Mouse (Mus musculus) midbrain, embryonic 13.5 days (tissue): ENCODE results near the gene Bdp1. TPM values are rescaled to one million over a fixed set of nuclear protein-coding genes. Genes with fewer than 3 reads are reported as not detected.
"Not testable (repeated sequence)": the region's sequence is repeated elsewhere in the genome, so short reads cannot be mapped to it uniquely, and the experiment has no call there.

Experiments used
- ATAC-seq: fragments of 200-750 bp; cut with Nextera tagmentation; 2 replicates; pipeline ENCODE4 v1.8.0; 2017; ENCODE audit warnings: mild to moderate bottlenecking, moderate TSS enrichment, moderate library complexity
- H3K27ac ChIP-seq: fragments of 300-500 bp; sonication (generic); 2 replicates; pipeline ENCODE4 v1.5.1; 2015; ENCODE audit warnings: inconsistent platforms, mild to moderate bottlenecking, moderate library complexity
- H3K27me3 ChIP-seq: fragments of 300-500 bp; sonication (generic); 2 replicates; pipeline ENCODE4 v1.6.1; 2015; ENCODE audit warnings: mild to moderate bottlenecking, inconsistent platforms
- H3K36me3 ChIP-seq: fragments of 300-500 bp; sonication (generic); 2 replicates; pipeline ENCODE4 v1.6.1; 2015; ENCODE audit warnings: mild to moderate bottlenecking, inconsistent platforms
- H3K4me1 ChIP-seq: fragments of 300-500 bp; sonication (generic); replicated peaks from 2 replicates; pipeline ENCODE4 v1.6.1; 2015; ENCODE audit warnings: inconsistent platforms
- H3K4me2 ChIP-seq: fragments of 300-500 bp; sonication (generic); replicated peaks from 2 replicates; pipeline ENCODE4 v1.6.1; 2015; ENCODE audit warnings: moderate library complexity, mild to moderate bottlenecking, inconsistent platforms
- H3K4me3 ChIP-seq: fragments of 300-500 bp; sonication (generic); replicated peaks from 2 replicates; pipeline ENCODE4 v1.5.1; 2015; ENCODE audit warnings: mild to moderate bottlenecking, inconsistent platforms
- H3K9ac ChIP-seq: fragments of 300-500 bp; sonication (generic); replicated peaks from 2 replicates; pipeline ENCODE4 v1.6.1; 2015; ENCODE audit warnings: mild to moderate bottlenecking, inconsistent platforms
- H3K9me3 ChIP-seq: fragments of 300-500 bp; sonication (generic); 2 replicates; pipeline ENCODE4 v1.6.1; 2016; ENCODE audit warnings: mild to moderate bottlenecking, inconsistent platforms
- WGBS: fragments of 180-500 bp; shearing (Covaris S2); methylation state at CpG from one replicate; pipeline ENCODE4 v1.1.7; 2015; 5-methylcytosine and 5-hydroxymethylcytosine counted together
- polyA plus RNA-seq: library from polyadenylated mRNA; unstranded; fragments of >200 nt; fragmentation: Nextera tagmentation; extraction: Ambion mirVana; gene quantifications from 2 replicates; pipeline ENCODE4 v1.2.1, GENCODE M21; 2015

Bdp1 gene
- polyA plus RNA-seq, 1 experiment from 2014 or later, result 30.6 TPM

GRCm38 (mm10) chr13:100071473-100071872, 32.4 kb downstream of the Bdp1 start:
- no peaks in the 10 kb centered on the region for H3K9me3 ChIP-seq
- H3K4me2 ChIP-seq, result no peak overlapping the region
- H3K27ac ChIP-seq, result no peak overlapping the region
- WGBS, result 96% methylated on average over 8 of the region's 8 CpGs
- no peaks in the 10 kb centered on the region for H3K4me1 ChIP-seq
- no peak overlapping the region for H3K4me3 ChIP-seq
- peaks cover 75% of the 10 kb centered on the region for H3K36me3 ChIP-seq
- no peak overlapping the region for H3K9ac ChIP-seq
- no peak for ATAC-seq
- no peaks in the 10 kb centered on the region for H3K27me3 ChIP-seq

- peaks cover 70% of the 10 kb centered on the region for H3K36me3 ChIP-seq
- WGBS, result 90% methylated on average over 6 of the region's 6 CpGs
- no peaks in the 10 kb centered on the region for H3K4me1 ChIP-seq
- H3K9ac ChIP-seq, result no peak overlapping the region
- no peak overlapping the region for H3K27ac ChIP-seq
- no peak for ATAC-seq
- no peaks in the 10 kb centered on the region for H3K27me3 ChIP-seq
- no peak overlapping the region for H3K4me3 ChIP-seq
- H3K9me3 ChIP-seq, result no peaks in the 10 kb centered on the region
- H3K4me2 ChIP-seq, result no peak overlapping the region
Observed at GRCm38 (mm10) chr13:100067821-100068220, 36.0 kb downstream of the Bdp1 start.

GRCm38 (mm10) chr13:100063936-100064335, 39.9 kb downstream of the Bdp1 start:
- Histone ChIP-seq H3K27ac (no peak overlapping the region), H3K9me3 (no peaks in the 10 kb centered on the region), H3K4me1 (no peaks in the 10 kb centered on the region), H3K9ac (no peak overlapping the region), H3K36me3 (peaks cover 71% of the 10 kb centered on the region), H3K27me3 (no peaks in the 10 kb centered on the region), H3K4me2 (no peak overlapping the region), H3K4me3 (no peak overlapping the region)
- 97% methylated on average over 3 of the region's 3 CpGs for WGBS
- ATAC-seq, result no peak

GRCm38 (mm10) chr13:100057738-100058137, 46.1 kb downstream of the Bdp1 start:
- H3K4me3 ChIP-seq, H3K27me3 ChIP-seq: not testable (repeated sequence)
- H3K36me3 ChIP-seq, result peaks cover 82% of the 10 kb centered on the region

GRCm38 (mm10) chr13:100026013-100026412, 77.9 kb downstream of the Bdp1 start:
- Histone ChIP-seq H3K27me3 (no peaks in the 10 kb centered on the region), H3K9me3 (no peaks in the 10 kb centered on the region), H3K4me2 (no peak overlapping the region), H3K27ac (no peak overlapping the region), H3K4me1 (no peaks in the 10 kb centered on the region), H3K9ac (no peak overlapping the region), H3K36me3 (peaks cover 56% of the 10 kb centered on the region), H3K4me3 (no peak overlapping the region)
- WGBS, result 87% methylated on average over 6 of the region's 6 CpGs
- ATAC-seq, result no peak

More at GRCm38 (mm10) chr13:100057738-100058137, 46.1 kb downstream of the Bdp1 start:
- H3K4me1 ChIP-seq, ATAC-seq, H3K9ac ChIP-seq, H3K4me2 ChIP-seq, H3K9me3 ChIP-seq, H3K27ac ChIP-seq: not testable (repeated sequence)
- 97% methylated on average over 8 of the region's 8 CpGs for WGBS

GRCm38 (mm10) chr13:100016891-100017290, 87.0 kb downstream of the Bdp1 start:
- no peaks in the 10 kb centered on the region for H3K9me3 ChIP-seq
- no peak for ATAC-seq
- H3K9ac ChIP-seq, result no peak overlapping the region
- no peak overlapping the region for H3K27ac ChIP-seq
- peaks cover 25% of the 10 kb centered on the region for H3K4me1 ChIP-seq
- 92% methylated on average over 9 of the region's 9 CpGs for WGBS
- no peaks in the 10 kb centered on the region for H3K27me3 ChIP-seq
- H3K4me2 ChIP-seq, result no peak overlapping the region
- no peak overlapping the region for H3K4me3 ChIP-seq
- H3K36me3 ChIP-seq, result peaks cover 9% of the 10 kb centered on the region

- peak overlapping the region; percentile 69 for H3K4me3 ChIP-seq
- H3K27me3 ChIP-seq, result no peaks in the 10 kb centered on the region
- peak overlapping the region; percentile 89 for H3K4me2 ChIP-seq
- H3K9ac ChIP-seq, result peak overlapping the region; percentile 83
- peaks cover 25% of the 10 kb centered on the region for H3K4me1 ChIP-seq
- WGBS, result 12% methylated on average over 8 of the region's 8 CpGs
- no peaks in the 10 kb centered on the region for H3K9me3 ChIP-seq
- peaks cover 6% of the 10 kb centered on the region for H3K36me3 ChIP-seq
- ATAC-seq, result peak; percentile 24
- peak overlapping the region; percentile 35; the same call in 1 of the 2 replicates for H3K27ac ChIP-seq
Observed at GRCm38 (mm10) chr13:100015937-100016336, 87.9 kb downstream of the Bdp1 start.

- Histone ChIP-seq H3K27ac (peak within 1 kb of the TSS; percentile 35; the same call in 1 of the 2 replicates), H3K4me1 (peaks cover 25% of the 10 kb centered on the region), H3K9me3 (no peaks in the 10 kb centered on the region), H3K27me3 (no peaks in the 10 kb centered on the region), H3K36me3 (peaks cover 5% of the 10 kb centered on the region), H3K9ac (peak within 1 kb of the TSS; percentile 83), H3K4me3 (peak within 1 kb of the TSS; percentile 69), H3K4me2 (peak within 1 kb of the TSS; percentile 89)
- 6% methylated on average over 47 of the region's 47 CpGs for WGBS
- peak; percentile 100 for ATAC-seq
Observed at GRCm38 (mm10) chr13:100014906-100015895, 88.7 kb downstream of the Bdp1 start, which contains the start of gene Mccc2. TSS of gene Mccc2 (minus strand) at chr13:100015639.

- no peaks in the 10 kb centered on the region for H3K4me1 ChIP-seq
- no peak overlapping the region for H3K4me2 ChIP-seq
- WGBS, result 93% methylated on average over 12 of the region's 12 CpGs
- H3K9ac ChIP-seq, result no peak overlapping the region
- no peak overlapping the region for H3K4me3 ChIP-seq
- no peaks in the 10 kb centered on the region for H3K27me3 ChIP-seq
- H3K27ac ChIP-seq, result no peak overlapping the region
- H3K36me3 ChIP-seq, result no peaks in the 10 kb centered on the region
- no peaks in the 10 kb centered on the region for H3K9me3 ChIP-seq
- ATAC-seq, result no peak
Observed at GRCm38 (mm10) chr13:100005911-100006496, 97.9 kb downstream of the Bdp1 start.

GRCm38 (mm10) chr13:100001790-100002196, 102.1 kb downstream of the Bdp1 start:
- no peaks in the 10 kb centered on the region for H3K36me3 ChIP-seq
- no peak overlapping the region for H3K4me3 ChIP-seq
- H3K4me1 ChIP-seq, result no peaks in the 10 kb centered on the region
- no peak overlapping the region for H3K27ac ChIP-seq
- 38% methylated on average over 5 of the region's 5 CpGs for WGBS
- no peak overlapping the region for H3K4me2 ChIP-seq
- H3K9ac ChIP-seq, result no peak overlapping the region
- ATAC-seq, result peak; percentile 69
- no peaks in the 10 kb centered on the region for H3K9me3 ChIP-seq
- H3K27me3 ChIP-seq, result no peaks in the 10 kb centered on the region

GRCm38 (mm10) chr13:99999078-99999477, 104.8 kb downstream of the Bdp1 start:
- Histone ChIP-seq H3K4me3 (no peak overlapping the region), H3K9me3 (no peaks in the 10 kb centered on the region), H3K4me1 (no peaks in the 10 kb centered on the region), H3K27ac (no peak overlapping the region), H3K36me3 (no peaks in the 10 kb centered on the region), H3K27me3 (no peaks in the 10 kb centered on the region), H3K4me2 (no peak overlapping the region), H3K9ac (no peak overlapping the region)
- 91% methylated on average over 3 of the region's 3 CpGs for WGBS
- no peak for ATAC-seq

- no peaks in the 10 kb centered on the region for H3K9me3 ChIP-seq
- H3K27ac ChIP-seq, result no peak overlapping the region
- no peak overlapping the region for H3K9ac ChIP-seq
- no peaks in the 10 kb centered on the region; the same call in 1 of the 2 replicates for H3K36me3 ChIP-seq
- H3K27me3 ChIP-seq, result no peaks in the 10 kb centered on the region
- H3K4me2 ChIP-seq, result no peak overlapping the region
- no peak for ATAC-seq
- 82% methylated on average over 3 of the region's 3 CpGs for WGBS
- H3K4me3 ChIP-seq, result no peak overlapping the region
- no peaks in the 10 kb centered on the region for H3K4me1 ChIP-seq
Observed at GRCm38 (mm10) chr13:99998099-99998498, 105.8 kb downstream of the Bdp1 start.
